Mouse (Mus musculus) skeletal muscle tissue, adult 2 months (tissue): ENCODE data around the gene Ccr3.
A peak's percentile ranks its signal among the peaks of the same experiment; 100 is the strongest.
"Not testable (repeated sequence)": the region's sequence is repeated elsewhere in the genome, so short reads cannot be mapped to it uniquely, and the experiment has no call there.

ENCODE experiments used
- DNase-seq: peaks from one replicate; pipeline ENCODE4 v3.0.0-alpha.2; 2012; ENCODE audit warnings: low read depth, low spot score

Gene Ccr3

DNA sequence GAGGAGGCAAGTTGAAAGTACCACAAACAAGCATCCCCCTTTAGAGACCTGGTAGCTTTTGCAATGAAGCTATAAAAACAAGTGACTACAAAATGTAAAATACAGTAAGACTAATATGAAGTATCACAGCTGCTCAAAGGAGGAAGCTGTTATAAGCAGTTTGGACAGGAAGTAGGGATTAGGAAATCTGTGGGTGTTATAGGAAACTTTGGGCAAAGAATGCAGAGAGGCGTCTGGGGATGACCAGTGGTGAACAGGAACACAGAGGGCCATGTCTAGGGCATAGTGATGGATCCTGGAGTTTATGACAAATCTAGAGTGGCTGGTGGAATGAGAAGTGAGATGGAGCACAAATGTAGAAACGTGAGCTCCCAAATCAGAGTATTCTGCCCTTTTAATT is 31.8 kb downstream of the Ccr3 start:
- DNase-seq, result peak; percentile 34

- peak; percentile 14 for DNase-seq
These were observed 34.5 kb downstream of the Ccr3 start for GRCm38 (mm10) chr9:124056158-124056709.

- no peak for DNase-seq
These were observed 38.0 kb downstream of the Ccr3 start for GRCm38 (mm10) chr9:124059660-124060352.

- DNase-seq, result not testable (repeated sequence)
These were observed 40.0 kb downstream of the Ccr3 start for GRCm38 (mm10) chr9:124061474-124062432.

- no peak for DNase-seq
These were observed 44.9 kb downstream of the Ccr3 start for GRCm38 (mm10) chr9:124066572-124067103.

GRCm38 (mm10) chr9:124068098-124069058 is 46.6 kb downstream of the Ccr3 start:
- DNase-seq, result no peak

DNA sequence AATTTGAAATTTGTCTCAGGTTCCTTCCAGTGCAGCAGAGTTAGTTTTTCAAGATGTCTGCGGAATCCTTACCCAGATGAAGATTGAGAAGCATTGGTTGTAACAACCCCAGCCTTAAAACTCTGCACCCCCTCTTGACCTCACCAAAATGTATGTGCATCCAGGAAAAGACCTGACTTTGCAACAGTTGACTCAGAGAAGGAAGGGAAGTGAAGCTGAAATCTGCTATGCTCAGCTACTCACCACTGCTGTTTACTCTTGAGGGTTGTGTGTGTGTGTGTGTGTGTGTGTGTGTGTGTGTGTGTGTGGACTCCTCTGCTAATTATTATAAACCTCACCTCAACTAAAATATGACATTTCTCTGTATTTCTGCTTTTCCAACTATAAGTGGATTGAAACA is 49.7 kb downstream of the Ccr3 start:
- DNase-seq, result peak; percentile 27

- no peak for DNase-seq
These were observed 58.0 kb downstream of the Ccr3 start for GRCm38 (mm10) chr9:124079803-124080202.

DNA sequence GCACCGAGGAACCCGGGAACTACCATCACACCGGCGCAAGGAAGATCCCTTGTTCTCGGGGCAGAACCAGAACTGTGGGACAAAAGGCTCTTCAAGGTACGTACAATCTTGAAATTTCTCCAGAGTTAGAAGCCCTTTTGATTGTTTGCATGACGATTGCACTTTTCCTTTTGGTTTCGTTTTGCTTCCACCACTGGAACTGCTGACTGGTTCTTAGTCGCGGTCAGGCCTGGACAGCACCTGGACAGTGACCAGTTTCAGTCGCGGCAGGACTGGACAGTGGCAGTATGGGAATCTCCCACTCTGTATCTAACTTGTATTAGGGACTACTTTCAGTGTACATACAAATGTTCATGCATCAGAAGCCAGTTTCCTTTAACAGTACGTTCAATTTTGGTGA is 58.7 kb downstream of the Ccr3 start:
- not testable (repeated sequence) for DNase-seq
